Mouse (Mus musculus) kidney, embryonic 14.5 days (tissue): ENCODE results near the gene Zfp202. TPM values are rescaled to one million over a fixed set of nuclear protein-coding genes. Genes with fewer than 3 reads are reported as not detected.
A peak's percentile ranks its signal among the peaks of the same experiment; 100 is the strongest.

Experiments
- ATAC-seq: fragments of 200-750 bp; cut with Nextera tagmentation; 2 replicates; pipeline ENCODE4 v1.8.0; 2017; ENCODE audit warnings: moderate number of reproducible peaks, mild to moderate bottlenecking, moderate TSS enrichment, moderate library complexity; ENCODE audit not compliant: low FRiP score, low TSS enrichment
- H3K27ac ChIP-seq: fragments of 300-500 bp; sonication (generic); 2 replicates; pipeline ENCODE4 v1.5.1; 2014; ENCODE audit warnings: low read depth, mild to moderate bottlenecking, low read length, moderate library complexity, mixed read lengths
- H3K27me3 ChIP-seq: fragments of 300-500 bp; sonication (generic); 2 replicates; pipeline ENCODE4 v1.6.1; 2014; ENCODE audit warnings: mild to moderate bottlenecking, low read length; ENCODE audit not compliant: control insufficient read depth, insufficient read depth
- H3K36me3 ChIP-seq: fragments of 300-500 bp; sonication (generic); 2 replicates; pipeline ENCODE4 v1.6.1; 2014; ENCODE audit warnings: low read length, mixed read lengths; ENCODE audit not compliant: control insufficient read depth, insufficient read depth
- H3K4me1 ChIP-seq: fragments of 300-500 bp; sonication (generic); 2 replicates; pipeline ENCODE4 v1.6.1; 2014; ENCODE audit warnings: low read length, mixed read lengths; ENCODE audit not compliant: control insufficient read depth, insufficient read depth
- H3K4me2 ChIP-seq: fragments of 300-500 bp; sonication (generic); replicated peaks from 2 replicates; pipeline ENCODE4 v1.6.1; 2014; ENCODE audit warnings: low read depth, mild to moderate bottlenecking, low read length
- H3K4me3 ChIP-seq: fragments of 300-500 bp; sonication (generic); 2 replicates; pipeline ENCODE4 v1.5.1; 2014; ENCODE audit warnings: mild to moderate bottlenecking, low read length
- H3K9ac ChIP-seq: fragments of 300-500 bp; sonication (generic); 2 replicates; pipeline ENCODE4 v1.6.1; 2014; ENCODE audit warnings: low read depth, mild to moderate bottlenecking, low read length, moderate library complexity
- H3K9me3 ChIP-seq: fragments of 300-500 bp; sonication (generic); 2 replicates; pipeline ENCODE4 v1.6.1; 2016; ENCODE audit warnings: low read length; ENCODE audit not compliant: control insufficient read depth
- WGBS: fragments of 180-500 bp; shearing (Covaris S2); extraction: QIAGEN DNeasy Blood & Tissue Kit; methylation state at CpG from one replicate; pipeline ENCODE4 v1.1.7; 2014; 5-methylcytosine and 5-hydroxymethylcytosine counted together
- polyA plus RNA-seq: library from polyadenylated mRNA; unstranded; fragments of >200 nt; fragmentation: Nextera tagmentation; extraction: Ambion mirVana; gene quantifications from 2 replicates; pipeline ENCODE4 v1.2.1, GENCODE M21; 2014

Gene Zfp202
- polyA plus RNA-seq, 1 experiment from 2014 or later, result 8.5 TPM

DNA sequence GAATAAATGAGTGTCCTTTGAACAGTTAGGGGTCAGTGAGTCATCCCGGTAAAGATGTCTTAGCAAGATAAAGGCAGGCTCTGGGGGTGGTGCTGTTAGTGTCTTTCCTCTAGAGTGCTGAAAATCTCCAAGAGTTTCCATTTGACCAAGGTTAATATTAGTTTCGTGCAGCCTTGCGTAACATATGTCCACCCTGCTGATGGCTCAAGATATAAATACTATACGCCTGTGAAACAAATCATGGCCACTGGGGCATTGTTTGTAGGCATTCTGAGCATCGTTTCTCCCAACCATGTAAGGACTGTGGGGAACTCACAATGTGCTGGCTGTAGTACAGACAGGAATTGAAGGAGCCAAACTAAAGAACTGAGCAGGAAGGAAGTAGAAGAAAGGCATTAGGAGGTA lies 14.4 kb downstream of the Zfp202 start:
- 0 out of 2 replicates have a peak overlapping the region, but pooled peaks have one; percentile 14 for H3K27ac ChIP-seq
- no peak overlapping the region for H3K4me3 ChIP-seq
- H3K27me3 ChIP-seq, result no peaks in the 10 kb centered on the region
- H3K36me3 ChIP-seq, result peaks cover 45% of the 10 kb centered on the region
- H3K9me3 ChIP-seq, result no peaks in the 10 kb centered on the region
- no peaks in the 10 kb centered on the region for H3K4me1 ChIP-seq
- 78% methylated on average over 5 of the region's 5 CpGs for WGBS
- no peak overlapping the region for H3K9ac ChIP-seq
- H3K4me2 ChIP-seq, result no peak overlapping the region
- ATAC-seq, result no peak

- H3K27me3 ChIP-seq, result no peaks in the 10 kb centered on the region
- 94% methylated on average over 2 of the region's 2 CpGs for WGBS
- H3K9ac ChIP-seq, result no peak overlapping the region
- H3K27ac ChIP-seq, result no peak overlapping the region
- H3K4me2 ChIP-seq, result no peak overlapping the region
- H3K4me1 ChIP-seq, result no peaks in the 10 kb centered on the region
- H3K36me3 ChIP-seq, result peaks cover 57% of the 10 kb centered on the region
- no peak overlapping the region for H3K4me3 ChIP-seq
- no peaks in the 10 kb centered on the region for H3K9me3 ChIP-seq
- no peak for ATAC-seq
Observed at GRCm38 (mm10) chr9:40210744-40211143, 18.6 kb downstream of the Zfp202 start.

DNA sequence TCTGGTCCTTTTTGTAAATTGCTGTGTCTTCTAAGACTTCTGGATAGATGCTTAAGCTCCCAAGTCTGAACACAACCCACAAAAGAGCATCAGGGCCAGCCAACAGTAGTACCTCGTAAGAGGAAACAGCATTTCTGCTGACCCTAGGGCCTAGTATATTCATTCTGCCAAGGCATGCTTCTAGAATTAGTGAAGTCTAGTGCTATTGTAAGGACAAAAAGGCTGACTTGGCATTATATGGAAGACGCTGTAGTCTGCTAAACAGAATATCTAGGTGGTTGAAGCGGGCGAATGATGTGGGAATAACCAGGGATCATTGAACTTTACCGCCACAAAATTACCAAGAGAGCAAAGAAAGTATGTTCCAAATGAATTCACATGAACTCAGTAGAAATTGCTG lies 21.9 kb downstream of the Zfp202 start:
- no peak overlapping the region for H3K27ac ChIP-seq
- H3K4me2 ChIP-seq, result no peak overlapping the region
- no peaks in the 10 kb centered on the region for H3K9me3 ChIP-seq
- peaks cover 37% of the 10 kb centered on the region for H3K36me3 ChIP-seq
- no peaks in the 10 kb centered on the region for H3K27me3 ChIP-seq
- H3K4me1 ChIP-seq, result no peaks in the 10 kb centered on the region
- H3K9ac ChIP-seq, result no peak overlapping the region
- no peak overlapping the region for H3K4me3 ChIP-seq
- no peak for ATAC-seq
- WGBS, result 97% methylated on average over 5 of the region's 5 CpGs

DNA sequence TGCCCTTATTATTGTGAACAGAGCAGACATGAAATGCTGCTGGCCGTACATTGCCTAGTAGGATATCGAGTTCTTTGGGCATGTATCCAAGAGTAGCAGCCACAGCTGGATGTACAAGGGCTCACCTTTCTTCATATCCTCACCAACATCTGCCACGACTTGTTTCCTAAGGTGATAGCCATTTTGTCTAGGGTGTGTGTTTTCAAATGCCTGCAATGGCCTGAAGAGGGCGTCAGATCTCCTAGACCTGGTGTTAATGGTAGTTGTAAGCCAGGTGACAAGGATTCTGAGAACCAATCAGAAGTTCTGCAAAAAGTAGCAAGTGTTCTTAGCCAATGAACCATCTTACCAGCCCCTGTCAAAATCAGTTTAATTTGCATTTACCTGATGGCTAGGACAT lies 24.5 kb downstream of the Zfp202 start:
- Histone ChIP-seq H3K9ac (no peak overlapping the region), H3K4me2 (no peak overlapping the region), H3K36me3 (peaks cover 11% of the 10 kb centered on the region), H3K9me3 (no peaks in the 10 kb centered on the region), H3K4me3 (no peak overlapping the region), H3K4me1 (no peaks in the 10 kb centered on the region), H3K27ac (no peak overlapping the region), H3K27me3 (no peaks in the 10 kb centered on the region)
- ATAC-seq, result no peak
- 75% methylated on average over 4 of the region's 4 CpGs for whole genome bisulfite sequencing

DNA sequence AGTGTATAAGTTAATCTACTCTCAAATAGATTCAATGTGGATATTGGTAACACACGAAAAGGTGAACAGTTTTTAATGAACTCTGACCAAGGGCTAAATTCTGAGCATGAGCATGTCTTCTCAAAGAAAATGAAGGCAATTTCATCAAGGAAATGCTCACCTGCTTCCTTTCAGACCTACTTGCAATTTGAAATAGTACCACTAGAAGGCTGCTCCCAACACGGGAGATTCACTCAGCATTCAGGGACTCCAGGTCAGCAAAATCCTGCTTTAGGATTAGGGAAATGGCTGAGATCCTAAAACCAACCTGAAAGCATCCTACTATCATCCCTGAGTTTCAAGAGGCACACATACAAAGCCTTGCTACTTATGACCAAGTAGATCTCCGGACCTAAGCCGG lies 32.2 kb downstream of the Zfp202 start:
- no peak overlapping the region for H3K4me2 ChIP-seq
- 75% methylated on average over 4 of the region's 4 CpGs for WGBS
- H3K27me3 ChIP-seq, result no peaks in the 10 kb centered on the region
- no peak overlapping the region for H3K4me3 ChIP-seq
- no peak for ATAC-seq
- no peak overlapping the region for H3K27ac ChIP-seq
- no peak overlapping the region for H3K9ac ChIP-seq
- no peaks in the 10 kb centered on the region for H3K36me3 ChIP-seq
- no peaks in the 10 kb centered on the region for H3K4me1 ChIP-seq
- no peaks in the 10 kb centered on the region for H3K9me3 ChIP-seq

GRCm38 (mm10) chr9:40227874-40228789 lies 36.0 kb downstream of the Zfp202 start:
- Histone ChIP-seq H3K4me1 (no peaks in the 10 kb centered on the region), H3K9ac (no peak overlapping the region), H3K4me3 (no peak overlapping the region), H3K36me3 (no peaks in the 10 kb centered on the region), H3K27me3 (no peaks in the 10 kb centered on the region), H3K4me2 (no peak overlapping the region), H3K9me3 (no peaks in the 10 kb centered on the region), H3K27ac (no peak overlapping the region)
- ATAC-seq, result peak; percentile 81; the same call in 1 of the 2 replicates
- WGBS, result 72% methylated on average over 10 of the region's 10 CpGs

GRCm38 (mm10) chr9:40228804-40229331 lies 36.8 kb downstream of the Zfp202 start:
- Histone ChIP-seq H3K36me3 (no peaks in the 10 kb centered on the region), H3K27me3 (no peaks in the 10 kb centered on the region), H3K4me2 (no peak overlapping the region), H3K9ac (no peak overlapping the region), H3K4me3 (no peak overlapping the region), H3K4me1 (no peaks in the 10 kb centered on the region), H3K9me3 (no peaks in the 10 kb centered on the region), H3K27ac (no peak overlapping the region)
- no peak for ATAC-seq
- WGBS, result 70% methylated on average over 6 of the region's 6 CpGs

- H3K4me3 ChIP-seq, result no peak overlapping the region
- no peaks in the 10 kb centered on the region; the same call in 1 of the 2 replicates for H3K4me1 ChIP-seq
- no peak overlapping the region for H3K27ac ChIP-seq
- no peak overlapping the region for H3K9ac ChIP-seq
- WGBS, result 75% methylated on average over 5 of the region's 5 CpGs
- H3K27me3 ChIP-seq, result no peaks in the 10 kb centered on the region
- no peak overlapping the region for H3K4me2 ChIP-seq
- H3K36me3 ChIP-seq, result no peaks in the 10 kb centered on the region
- no peaks in the 10 kb centered on the region for H3K9me3 ChIP-seq
- no peak for ATAC-seq
Observed at GRCm38 (mm10) chr9:40229479-40229878, 37.4 kb downstream of the Zfp202 start.

DNA sequence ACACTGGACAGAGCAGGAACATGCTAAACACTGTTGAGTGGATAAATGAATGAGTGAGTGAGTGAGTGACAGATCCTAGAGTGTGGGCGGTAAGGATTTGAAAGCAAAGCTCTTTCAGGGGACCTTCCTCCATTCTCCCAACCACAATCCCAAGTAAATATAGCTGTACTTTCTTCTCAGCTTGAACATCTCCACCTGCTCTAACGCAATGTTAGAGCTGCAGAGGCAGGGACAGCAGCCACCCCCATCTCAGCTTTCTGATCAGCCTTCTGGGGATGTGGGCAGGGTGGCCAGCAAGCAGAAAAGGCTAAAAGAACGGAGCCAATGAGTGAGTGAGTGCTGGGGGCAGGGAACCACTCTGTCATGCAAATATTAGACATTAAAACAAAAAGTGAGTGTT lies 38.9 kb downstream of the Zfp202 start:
- 76% methylated on average over 3 of the region's 3 CpGs for WGBS
- no peaks in the 10 kb centered on the region for H3K27me3 ChIP-seq
- no peaks in the 10 kb centered on the region; the same call in 1 of the 2 replicates for H3K4me1 ChIP-seq
- no peak for ATAC-seq
- no peaks in the 10 kb centered on the region for H3K9me3 ChIP-seq
- no peak overlapping the region for H3K27ac ChIP-seq
- H3K9ac ChIP-seq, result no peak overlapping the region
- no peaks in the 10 kb centered on the region for H3K36me3 ChIP-seq
- no peak overlapping the region for H3K4me3 ChIP-seq
- no peak overlapping the region for H3K4me2 ChIP-seq
